7 mouse cellular contexts compared by ENCODE assay signal in genomic region chr3:87929341-87930077, GRCm38 (mm10). TPM values are rescaled to one million over a fixed set of nuclear protein-coding genes. Genes with fewer than 3 reads are reported as not detected.
DNase-seq lines count a peak whose midpoint lies in the region; ATAC-seq and TF ChIP-seq lines count a peak whose summit lies in the region.

No protein-coding gene starts in this region.

- TF ChIP-seq CTCF in spleen, adult 2 months (IDR thresholded peaks at IDR 0.05; ENCODE audit: extremely low read depth, insufficient read depth, insufficient read length, insufficient replicate concordance) = no peak
- TF ChIP-seq CTCF in stomach, postnatal 0 days (IDR thresholded peaks at IDR 0.05; ENCODE audit: low read depth) = no peak

- no peak for TF ChIP-seq POLR2A in spleen, adult 2 months (IDR thresholded peaks at IDR 0.05; ENCODE audit: low read depth, low read length)

- H3K36me3 ChIP-seq in spleen, adult 2 months (ENCODE audit: control insufficient read depth, insufficient read depth, low read length) = peaks cover 22% of the 10 kb centered on the region
- H3K36me3 ChIP-seq in liver, embryonic 11.5 days (ENCODE audit: control insufficient read depth, insufficient read depth, low read length) = peaks cover 23% of the 10 kb centered on the region
- peaks cover 14% of the 10 kb centered on the region for H3K36me3 ChIP-seq in stomach, postnatal 0 days (ENCODE audit: control insufficient read depth, insufficient read depth, low read length)

- H3K9ac ChIP-seq in liver, embryonic 11.5 days (ENCODE audit: low read depth, low read length) = peak overlapping the region; percentile 78
- H3K9ac ChIP-seq in stomach, postnatal 0 days (ENCODE audit: low read length) = peak overlapping the region; percentile 91

- TF ChIP-seq EP300 in stomach, postnatal 0 days (optimal IDR thresholded peaks at IDR 0.05) = no peak

- peak overlapping the region; percentile 93 for H3K4me3 ChIP-seq in spleen, adult 2 months (ENCODE audit: extremely low read depth, insufficient read depth, insufficient read length)
- peak overlapping the region; percentile 78 for H3K4me3 ChIP-seq in liver, embryonic 11.5 days (ENCODE audit: low read depth, low read length)
- peak overlapping the region; percentile 96 for H3K4me3 ChIP-seq in stomach, postnatal 0 days (ENCODE audit: low read depth, low read length)

- peak overlapping the region; percentile 88 for H3K4me2 ChIP-seq in liver, embryonic 11.5 days
- peak overlapping the region; percentile 80 for H3K4me2 ChIP-seq in stomach, postnatal 0 days (replicated peaks; ENCODE audit: low read depth)

- 3% methylated on average over 26 of the region's 26 CpGs for WGBS in spleen, adult 2 months
- 4% methylated on average over 26 of the region's 26 CpGs for WGBS in liver, embryonic 11.5 days
- WGBS in stomach, postnatal 0 days = 3% methylated on average over 26 of the region's 26 CpGs

- H3K27ac ChIP-seq in spleen, adult 2 months (ENCODE audit: insufficient read depth, low read length) = peak overlapping the region; percentile 71
- peak overlapping the region; percentile 76 for H3K27ac ChIP-seq in liver, embryonic 11.5 days (ENCODE audit: low read depth, low read length)
- peak overlapping the region; percentile 95 for H3K27ac ChIP-seq in stomach, postnatal 0 days (replicated peaks)

- H3K4me1 ChIP-seq in spleen, adult 2 months (ENCODE audit: control insufficient read depth, insufficient read depth, insufficient read length) = peaks cover 6% of the 10 kb centered on the region; the same call in 1 of the 2 replicates
- H3K4me1 ChIP-seq in liver, embryonic 11.5 days (replicated peaks; ENCODE audit: control insufficient read depth, insufficient read depth, low read length) = peaks cover 12% of the 10 kb centered on the region
- no peaks in the 10 kb centered on the region; the same call in 1 of the 2 replicates for H3K4me1 ChIP-seq in stomach, postnatal 0 days (replicated peaks; ENCODE audit: control insufficient read depth, insufficient read depth)

- no peak for DNase-seq in spleen, adult 2 months (ENCODE audit: low read depth in 1 of 2, low spot score in 2 of 2)
- DNase-seq in spleen, adult 12 weeks (ENCODE audit: low spot score) = no peak
- DNase-seq in liver, embryonic 11.5 days (ENCODE audit: low spot score) = no peak
- DNase-seq in stomach, postnatal 0 days (ENCODE audit: low spot score) = no peak
- no peak for DNase-seq in frontal cortex, postnatal 36 days (ENCODE audit: low spot score in 2 of 2)
- no peak for DNase-seq in right cerebral cortex, postnatal 10 days (ENCODE audit: low spot score in 2 of 2)

- H3K9me3 ChIP-seq in liver, embryonic 11.5 days (ENCODE audit: control insufficient read depth, low read length) = no peaks in the 10 kb centered on the region
- no peaks in the 10 kb centered on the region for H3K9me3 ChIP-seq in stomach, postnatal 0 days (ENCODE audit: control insufficient read depth, low read length)

- H3K27me3 ChIP-seq in spleen, adult 2 months (ENCODE audit: control insufficient read depth, insufficient read depth, low read length) = no peaks in the 10 kb centered on the region
- no peaks in the 10 kb centered on the region for H3K27me3 ChIP-seq in liver, embryonic 11.5 days (replicated peaks; ENCODE audit: control insufficient read depth, insufficient read depth, low read length)
- H3K27me3 ChIP-seq in stomach, postnatal 0 days (ENCODE audit: control insufficient read depth, insufficient read depth, low read length) = no peaks in the 10 kb centered on the region

- ATAC-seq in erythroid progenitor cell, adult 5-6 weeks (replicated peaks; ENCODE audit: low FRiP score, poor library complexity, severe bottlenecking) = peak; percentile 62
- ATAC-seq in liver, embryonic 11.5 days (replicated peaks; ENCODE audit: low FRiP score) = peak; percentile 63
- ATAC-seq in stomach, postnatal 0 days (ENCODE audit: low FRiP score, low TSS enrichment) = peak; percentile 52

RNA-seq across cellular contexts. Expression of gene Isg20l2, which starts 0.6 kb away (rescaled TPM):
- 14.3 and 17.4 TPM in 2 replicates for polyA plus RNA-seq in spleen, adult 2 months (2012; rRNA removed)
- total RNA-seq in erythroid progenitor cell, adult 5-6 weeks (2015; ENCODE audit: low replicate concordance) = 13.3 and 16.8 TPM in 2 replicates
- 11.6 and 11.7 TPM in 2 replicates for total RNA-seq in erythroid progenitor cell, adult 5-6 weeks (2017; ENCODE audit: low replicate concordance)
- 66.9 and 68.1 TPM in 2 replicates for polyA plus RNA-seq in liver, embryonic 11.5 days (2014; fragmentation: Nextera tagmentation; extraction: Ambion mirVana)
- polyA plus RNA-seq in stomach, postnatal 0 days (2015; fragmentation: Nextera tagmentation; extraction: Ambion mirVana) = 20.2 and 21.5 TPM in 2 replicates

RNA-seq across cellular contexts. Expression of gene Rrnad1, which starts 1.0 kb away (rescaled TPM):
- 35.6 and 36.7 TPM in 2 replicates for polyA plus RNA-seq in spleen, adult 2 months (2012; rRNA removed)
- total RNA-seq in erythroid progenitor cell, adult 5-6 weeks (2015; ENCODE audit: low replicate concordance) = 2.5 and 5.0 TPM in 2 replicates
- 4.9 and 5.3 TPM in 2 replicates for total RNA-seq in erythroid progenitor cell, adult 5-6 weeks (2017; ENCODE audit: low replicate concordance)
- 17.5 and 18.8 TPM in 2 replicates for polyA plus RNA-seq in liver, embryonic 11.5 days (2014; fragmentation: Nextera tagmentation; extraction: Ambion mirVana)
- 7.1 and 7.6 TPM in 2 replicates for polyA plus RNA-seq in stomach, postnatal 0 days (2015; fragmentation: Nextera tagmentation; extraction: Ambion mirVana)

RNA-seq across cellular contexts. Expression of gene Mrpl24, which starts 10.2 kb away (rescaled TPM):
- 24.3 and 34.6 TPM in 2 replicates for polyA plus RNA-seq in spleen, adult 2 months (2012; rRNA removed)
- 68.1 and 70.4 TPM in 2 replicates for total RNA-seq in erythroid progenitor cell, adult 5-6 weeks (2015; ENCODE audit: low replicate concordance)
- total RNA-seq in erythroid progenitor cell, adult 5-6 weeks (2017; ENCODE audit: low replicate concordance) = 31.3 and 38.0 TPM in 2 replicates
- 95.7 and 97.5 TPM in 2 replicates for polyA plus RNA-seq in liver, embryonic 11.5 days (2014; fragmentation: Nextera tagmentation; extraction: Ambion mirVana)
- 61.4 and 63.4 TPM in 2 replicates for polyA plus RNA-seq in stomach, postnatal 0 days (2015; fragmentation: Nextera tagmentation; extraction: Ambion mirVana)

RNA-seq across cellular contexts. Expression of gene Crabp2, which starts 19.0 kb away (rescaled TPM):
- 0.08 TPM in 1 of 2 replicates, not detected in the other for polyA plus RNA-seq in spleen, adult 2 months (2012; rRNA removed)
- total RNA-seq in erythroid progenitor cell, adult 5-6 weeks (2015; ENCODE audit: low replicate concordance) = not detected in 2 replicates
- total RNA-seq in erythroid progenitor cell, adult 5-6 weeks (2017; ENCODE audit: low replicate concordance) = not detected in 2 replicates
- polyA plus RNA-seq in liver, embryonic 11.5 days (2014; fragmentation: Nextera tagmentation; extraction: Ambion mirVana) = 24.9 and 29.9 TPM in 2 replicates
- 40.4 and 44.3 TPM in 2 replicates for polyA plus RNA-seq in stomach, postnatal 0 days (2015; fragmentation: Nextera tagmentation; extraction: Ambion mirVana)

RNA-seq across cellular contexts. Expression of gene Hdgf, which starts 23.4 kb away (rescaled TPM):
- 43.6 and 50.0 TPM in 2 replicates for polyA plus RNA-seq in spleen, adult 2 months (2012; rRNA removed)
- total RNA-seq in erythroid progenitor cell, adult 5-6 weeks (2015; ENCODE audit: low replicate concordance) = 255 and 262 TPM in 2 replicates
- total RNA-seq in erythroid progenitor cell, adult 5-6 weeks (2017; ENCODE audit: low replicate concordance) = 349 and 393 TPM in 2 replicates
- polyA plus RNA-seq in liver, embryonic 11.5 days (2014; fragmentation: Nextera tagmentation; extraction: Ambion mirVana) = 520 and 526 TPM in 2 replicates
- polyA plus RNA-seq in stomach, postnatal 0 days (2015; fragmentation: Nextera tagmentation; extraction: Ambion mirVana) = 165 and 168 TPM in 2 replicates
